Mouse (Mus musculus) cerebellum, adult 18-20 months (tissue): Measurements from ENCODE around the gene Ift52.

Experiments used
- DNase-seq, 2 experiments: peaks; one replicate each; pipeline ENCODE4 v3.0.0; 2021

The Ift52 gene

GRCm38 (mm10) chr2:163079041-163079440 lies 61.9 kb downstream of the Ift52 start:
- DNase-seq: no peak

- DNase-seq: no peak
Measured at GRCm38 (mm10) chr2:163082591-163082990, 65.4 kb downstream of the Ift52 start.

- no peak for DNase-seq
Measured at GRCm38 (mm10) chr2:163084519-163084918, 67.4 kb downstream of the Ift52 start.

- DNase-seq: no peak
Measured at GRCm38 (mm10) chr2:163085047-163085446, 67.9 kb downstream of the Ift52 start.

- DNase-seq: no peak
Measured at GRCm38 (mm10) chr2:163086561-163086960, 69.4 kb downstream of the Ift52 start.

- no peak for DNase-seq
Measured at GRCm38 (mm10) chr2:163087728-163088127, 70.6 kb downstream of the Ift52 start, which contains the start of gene Gtsf1l. Gene Gtsf1l (minus strand): TSS chr2:163087855.

- no peak for DNase-seq
Measured at GRCm38 (mm10) chr2:163089475-163090123, 72.4 kb downstream of the Ift52 start.

GRCm38 (mm10) chr2:163094909-163095308 lies 77.8 kb downstream of the Ift52 start:
- DNase-seq: no peak
